In genomic region chr15:60692718-60693597, GRCm38 (mm10) we compare ENCODE assay signal across 12 mouse cellular contexts.
DNase-seq lines count a peak whose midpoint lies in the region; ATAC-seq lines count a peak whose summit lies in the region.
"Had no signal": no experiment of that assay in that cellular context is flagged by ENCODE, and none has a peak within 500 bp of the region (broad histone marks: within the 10 kb centered on the region; RNA-seq: fewer than 3 reads in every experiment).

No protein-coding gene starts in this region.

- H3K4me1 ChIP-seq in heart, embryonic 10.5 days, result 0 out of 2 replicates have a peak, but pooled peaks cover 7% of the 10 kb centered on the region
- H3K4me1 ChIP-seq in heart, embryonic 11.5 days (ENCODE audit: control insufficient read depth, insufficient read depth, low read length), result 0 out of 2 replicates have a peak, but pooled peaks cover 9% of the 10 kb centered on the region
- no peaks in the 10 kb centered on the region for H3K4me1 ChIP-seq in intestine, embryonic 15.5 days (replicated peaks)

- H3K9ac ChIP-seq in heart, embryonic 11.5 days (ENCODE audit: low read depth, low read length), result no peak overlapping the region
- no peak overlapping the region for H3K9ac ChIP-seq in intestine, embryonic 15.5 days
- H3K9ac ChIP-seq: embryonic facial prominence, embryonic 13.5 days; lung, embryonic 15.5 days had no signal

- WGBS in heart, embryonic 10.5 days, result 34% methylated on average over 6 of the region's 6 CpGs
- 42% methylated on average over 6 of the region's 6 CpGs for WGBS in heart, embryonic 11.5 days (ENCODE audit: insufficient replicate concordance)
- 73% methylated on average over 6 of the region's 6 CpGs for WGBS in intestine, embryonic 15.5 days

- H3K9me3 ChIP-seq in heart, embryonic 10.5 days, result no peaks in the 10 kb centered on the region
- H3K9me3 ChIP-seq in heart, embryonic 11.5 days (replicated peaks; ENCODE audit: control insufficient read depth, low read length), result no peaks in the 10 kb centered on the region
- H3K9me3 ChIP-seq in intestine, embryonic 15.5 days, result no peaks in the 10 kb centered on the region
- H3K9me3 ChIP-seq: embryonic facial prominence, embryonic 13.5 days; lung, embryonic 15.5 days had no signal

- H3K27me3 ChIP-seq in heart, embryonic 10.5 days (ENCODE audit: insufficient read depth, poor library complexity, severe bottlenecking), result no peaks in the 10 kb centered on the region
- no peaks in the 10 kb centered on the region for H3K27me3 ChIP-seq in heart, embryonic 11.5 days (ENCODE audit: control insufficient read depth, insufficient read depth, low read length)
- no peaks in the 10 kb centered on the region for H3K27me3 ChIP-seq in intestine, embryonic 15.5 days (replicated peaks)
- H3K27me3 ChIP-seq: embryonic facial prominence, embryonic 13.5 days; lung, embryonic 15.5 days had no signal

- peak overlapping the region; percentile 36; the same call in 1 of the 2 replicates for H3K27ac ChIP-seq in heart, embryonic 10.5 days
- no peak overlapping the region for H3K27ac ChIP-seq in heart, embryonic 11.5 days (ENCODE audit: low read depth, low read length)
- no peak overlapping the region for H3K27ac ChIP-seq in intestine, embryonic 15.5 days
- H3K27ac ChIP-seq: embryonic facial prominence, embryonic 13.5 days; lung, embryonic 15.5 days had no signal

- DNase-seq in heart, embryonic 10.5 days (ENCODE audit: low spot score), result no peak
- peak; percentile 21 for DNase-seq in layer of hippocampus, adult 9-11 months
- no peak for DNase-seq in layer of hippocampus, adult 8-10 months (ENCODE audit: low spot score in 2 of 2)
- peak; percentile 53 for DNase-seq in brain, adult 2 months (ENCODE audit: low read depth, low spot score)
- peak; percentile 12 to 31 for DNase-seq in frontal cortex, postnatal 10 days (ENCODE audit: low spot score in 2 of 2)
- DNase-seq in adrenal gland, postnatal 10 days, result no peak
- DNase-seq: cerebellum, adult 11 months had no signal

- H3K4me3 ChIP-seq in heart, embryonic 10.5 days, result no peak overlapping the region
- no peak overlapping the region for H3K4me3 ChIP-seq in heart, embryonic 11.5 days (ENCODE audit: low read depth, low read length)
- H3K4me3 ChIP-seq in intestine, embryonic 15.5 days (replicated peaks), result no peak overlapping the region
- H3K4me3 ChIP-seq: embryonic facial prominence, embryonic 13.5 days; lung, embryonic 15.5 days had no signal

- ATAC-seq in heart, embryonic 11.5 days (replicated peaks; ENCODE audit: insufficient number of reproducible peaks, low FRiP score, low TSS enrichment), result no peak
- no peak for ATAC-seq in intestine, embryonic 15.5 days
- ATAC-seq: intestine, postnatal 0 days had no signal

- no peak overlapping the region for H3K4me2 ChIP-seq in heart, embryonic 11.5 days
- H3K4me2 ChIP-seq in intestine, embryonic 15.5 days (replicated peaks), result no peak overlapping the region
- H3K4me2 ChIP-seq: embryonic facial prominence, embryonic 13.5 days; lung, embryonic 15.5 days had no signal

- no peaks in the 10 kb centered on the region for H3K36me3 ChIP-seq in heart, embryonic 10.5 days
- no peaks in the 10 kb centered on the region for H3K36me3 ChIP-seq in heart, embryonic 11.5 days (ENCODE audit: control insufficient read depth, insufficient read depth, low read length)
- H3K36me3 ChIP-seq in intestine, embryonic 15.5 days, result no peaks in the 10 kb centered on the region
- H3K36me3 ChIP-seq: embryonic facial prominence, embryonic 13.5 days; lung, embryonic 15.5 days had no signal

Comparison
In these comparisons a context has a peak if more than half of its experiments do, and no peak if none do; other contexts are left out.
1. DNase-seq: peak in layer of hippocampus, adult 9-11 months (single experiment), brain, adult 2 months (single experiment) and frontal cortex, postnatal 10 days (2 of 2); none in heart, embryonic 10.5 days (single experiment), layer of hippocampus, adult 8-10 months (0 of 2) and adrenal gland, postnatal 10 days (single experiment).